Mouse (Mus musculus): ENCODE measurements around the gene Car11. TPM values are rescaled to one million over a fixed set of nuclear protein-coding genes. Genes with fewer than 3 reads are reported as not detected.

Gene Car11
- polyA plus RNA-seq, 1 experiment from 2014 or later, result 4.6 TPM

- Histone ChIP-seq H3K4me3 (no peak overlapping the region), H3K27me3 (no peaks in the 10 kb centered on the region), H3K4me1 (peaks cover 9% of the 10 kb centered on the region; the same call in 1 of the 2 replicates), H3K9me3 (no peaks in the 10 kb centered on the region), H3K36me3 (no peaks in the 10 kb centered on the region), H3K9ac (no peak overlapping the region), H3K27ac (no peak overlapping the region), H3K4me2 (no peak overlapping the region)
- 57% methylated on average over 10 of the region's 10 CpGs for WGBS
- ATAC-seq (ENCODE audit: borderline replicate concordance, extremely low read depth, low FRiP score, low TSS enrichment), result no peak
These were observed 40.2 kb downstream of the Car11 start for GRCm38 (mm10) chr7:45739820-45740219.

- Histone ChIP-seq H3K4me2 (peak overlapping the region; percentile 53), H3K9me3 (no peaks in the 10 kb centered on the region), H3K27me3 (no peaks in the 10 kb centered on the region), H3K9ac (no peak overlapping the region), H3K36me3 (no peaks in the 10 kb centered on the region), H3K4me3 (no peak overlapping the region), H3K27ac (no peak overlapping the region), H3K4me1 (peaks cover 9% of the 10 kb centered on the region; the same call in 1 of the 2 replicates)
- ATAC-seq (ENCODE audit: borderline replicate concordance, extremely low read depth, low FRiP score, low TSS enrichment), result no peak
- 77% methylated on average over 12 of the region's 12 CpGs for WGBS
These were observed 41.7 kb downstream of the Car11 start for GRCm38 (mm10) chr7:45741308-45741707.

DNA sequence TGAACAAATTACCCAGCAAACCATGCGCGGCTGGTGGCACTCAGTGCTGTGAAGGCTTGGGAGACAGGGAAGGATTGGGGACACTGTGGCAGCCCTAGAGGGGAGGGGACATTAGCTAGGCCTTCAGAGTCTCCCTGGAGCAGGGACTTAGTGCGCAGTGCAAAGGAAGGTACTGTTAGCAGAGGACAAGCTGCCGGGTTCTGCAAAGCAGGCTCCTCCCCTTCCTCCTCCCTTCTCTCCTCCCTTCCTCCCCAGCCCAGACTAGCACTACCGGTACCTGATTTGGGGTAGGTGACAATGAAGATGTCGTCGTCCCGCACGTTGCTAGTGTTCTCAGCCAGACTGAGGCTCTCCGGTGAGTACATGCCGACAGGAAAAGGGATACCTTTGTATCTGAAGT is 42.1 kb downstream of the Car11 start:
- H3K9me3 ChIP-seq, result no peaks in the 10 kb centered on the region
- no peaks in the 10 kb centered on the region for H3K36me3 ChIP-seq
- no peak overlapping the region for H3K9ac ChIP-seq
- H3K27me3 ChIP-seq, result no peaks in the 10 kb centered on the region
- peak overlapping the region; percentile 33 for H3K4me3 ChIP-seq
- 0 out of 2 replicates have a peak, but pooled peaks have one; percentile 66 for ATAC-seq (ENCODE audit: borderline replicate concordance, extremely low read depth, low FRiP score, low TSS enrichment)
- 28% methylated on average over 11 of the region's 11 CpGs for WGBS
- peaks cover 9% of the 10 kb centered on the region; the same call in 1 of the 2 replicates for H3K4me1 ChIP-seq
- peak overlapping the region; percentile 53 for H3K4me2 ChIP-seq
- H3K27ac ChIP-seq, result 0 out of 2 replicates have a peak overlapping the region, but pooled peaks have one; percentile 0

- H3K4me2 ChIP-seq, result peak overlapping the region; percentile 53
- H3K9ac ChIP-seq, result no peak overlapping the region
- no peaks in the 10 kb centered on the region for H3K36me3 ChIP-seq
- no peaks in the 10 kb centered on the region for H3K27me3 ChIP-seq
- ATAC-seq (ENCODE audit: borderline replicate concordance, extremely low read depth, low FRiP score, low TSS enrichment), result 0 out of 2 replicates have a peak, but pooled peaks have one; percentile 35
- H3K4me1 ChIP-seq, result peaks cover 9% of the 10 kb centered on the region; the same call in 1 of the 2 replicates
- 0 out of 2 replicates have a peak overlapping the region, but pooled peaks have one; percentile 0 for H3K27ac ChIP-seq
- 26% methylated on average over 19 of the region's 19 CpGs for WGBS
- peak overlapping the region; percentile 33 for H3K4me3 ChIP-seq
- H3K9me3 ChIP-seq, result no peaks in the 10 kb centered on the region
These were observed 42.7 kb downstream of the Car11 start for GRCm38 (mm10) chr7:45742338-45742737.

- H3K4me1 ChIP-seq, result peaks cover 9% of the 10 kb centered on the region
- no peak for ATAC-seq (ENCODE audit: borderline replicate concordance, extremely low read depth, low FRiP score, low TSS enrichment)
- H3K27me3 ChIP-seq, result no peaks in the 10 kb centered on the region
- no peak overlapping the region for H3K4me3 ChIP-seq
- no peaks in the 10 kb centered on the region for H3K36me3 ChIP-seq
- 17% methylated on average over 2 of the region's 2 CpGs for WGBS
- no peak overlapping the region for H3K9ac ChIP-seq
- no peak overlapping the region for H3K27ac ChIP-seq
- no peaks in the 10 kb centered on the region for H3K9me3 ChIP-seq
- H3K4me2 ChIP-seq, result no peak overlapping the region
These were observed 44.7 kb downstream of the Car11 start for GRCm38 (mm10) chr7:45744387-45744786.

DNA sequence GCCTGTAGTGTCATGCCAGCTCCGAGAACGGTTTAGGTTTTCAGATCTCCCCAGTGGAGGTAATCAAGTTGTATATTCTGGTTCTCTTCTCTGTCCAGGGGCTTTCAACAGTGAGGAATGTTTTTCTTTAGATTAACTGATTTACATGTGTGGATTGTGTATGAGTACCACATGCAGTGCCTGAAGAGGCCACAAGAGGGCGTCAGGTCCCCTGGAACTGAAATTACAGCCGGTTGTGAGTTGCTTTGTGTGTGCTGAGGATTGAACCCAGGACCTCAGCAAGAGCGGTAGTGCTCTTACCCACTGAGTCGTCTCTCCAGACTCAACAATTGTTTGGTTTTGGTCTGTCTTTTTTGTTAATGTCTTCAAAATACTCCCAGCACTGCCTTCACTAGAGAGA is 46.9 kb downstream of the Car11 start:
- H3K4me3 ChIP-seq, result no peak overlapping the region
- H3K36me3 ChIP-seq, result no peaks in the 10 kb centered on the region
- no peak overlapping the region for H3K9ac ChIP-seq
- ATAC-seq (ENCODE audit: borderline replicate concordance, extremely low read depth, low FRiP score, low TSS enrichment), result no peak
- H3K4me1 ChIP-seq, result peaks cover 13% of the 10 kb centered on the region
- H3K9me3 ChIP-seq, result no peaks in the 10 kb centered on the region
- H3K27me3 ChIP-seq, result no peaks in the 10 kb centered on the region
- WGBS, result 66% methylated on average over 6 of the region's 6 CpGs
- no peak overlapping the region for H3K27ac ChIP-seq
- H3K4me2 ChIP-seq, result no peak overlapping the region

DNA sequence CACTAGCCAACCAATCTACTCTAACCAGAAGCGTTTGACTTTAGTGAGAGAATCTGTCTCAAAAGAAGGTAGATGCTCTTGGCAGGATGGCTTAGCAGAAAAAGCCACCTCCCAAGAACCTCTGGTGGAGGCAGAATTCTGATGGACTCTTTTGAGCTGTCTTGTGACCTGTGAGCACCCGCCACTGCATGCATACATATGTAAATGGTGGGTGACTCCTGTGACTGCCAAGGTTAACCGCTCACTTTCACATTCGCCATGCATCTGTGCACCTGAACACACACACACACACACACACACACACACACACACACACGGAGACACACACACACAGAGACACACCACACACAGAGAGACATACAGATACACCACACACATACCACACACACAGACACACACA is 47.8 kb downstream of the Car11 start:
- no peak for ATAC-seq (ENCODE audit: borderline replicate concordance, extremely low read depth, low FRiP score, low TSS enrichment)
- WGBS, result 89% methylated on average over 5 of the region's 5 CpGs

GRCm38 (mm10) chr7:45748110-45748509 is 48.5 kb downstream of the Car11 start:
- ATAC-seq (ENCODE audit: borderline replicate concordance, extremely low read depth, low FRiP score, low TSS enrichment), result no peak; the same call in 1 of the 2 replicates
- no peaks in the 10 kb centered on the region for H3K9me3 ChIP-seq
- H3K4me3 ChIP-seq, result no peak overlapping the region
- no peaks in the 10 kb centered on the region for H3K27me3 ChIP-seq
- no peaks in the 10 kb centered on the region for H3K36me3 ChIP-seq
- no peak overlapping the region for H3K27ac ChIP-seq
- WGBS, result 55% methylated on average over 7 of the region's 7 CpGs
- H3K4me1 ChIP-seq, result peaks cover 5% of the 10 kb centered on the region; the same call in 1 of the 2 replicates
- H3K9ac ChIP-seq, result no peak overlapping the region
- H3K4me2 ChIP-seq, result no peak overlapping the region

More for the DNA sequence above, 47.8 kb downstream of the Car11 start:
- Histone ChIP-seq H3K36me3 (no peaks in the 10 kb centered on the region), H3K4me1 (peaks cover 5% of the 10 kb centered on the region; the same call in 1 of the 2 replicates), H3K9me3 (no peaks in the 10 kb centered on the region), H3K9ac (no peak overlapping the region), H3K27ac (no peak overlapping the region), H3K4me2 (no peak overlapping the region), H3K4me3 (no peak overlapping the region), H3K27me3 (no peaks in the 10 kb centered on the region)

GRCm38 (mm10) chr7:45749401-45749800 is 49.8 kb downstream of the Car11 start:
- no peaks in the 10 kb centered on the region for H3K36me3 ChIP-seq
- no peak overlapping the region for H3K4me2 ChIP-seq
- H3K27ac ChIP-seq, result no peak overlapping the region
- 27% methylated on average over 8 of the region's 10 CpGs for whole genome bisulfite sequencing
- H3K4me1 ChIP-seq, result peaks cover 5% of the 10 kb centered on the region; the same call in 1 of the 2 replicates
- H3K9me3 ChIP-seq, result no peaks in the 10 kb centered on the region
- no peak overlapping the region for H3K4me3 ChIP-seq
- no peak for ATAC-seq (ENCODE audit: borderline replicate concordance, extremely low read depth, low FRiP score, low TSS enrichment)
- H3K9ac ChIP-seq, result no peak overlapping the region
- no peaks in the 10 kb centered on the region for H3K27me3 ChIP-seq

DNA sequence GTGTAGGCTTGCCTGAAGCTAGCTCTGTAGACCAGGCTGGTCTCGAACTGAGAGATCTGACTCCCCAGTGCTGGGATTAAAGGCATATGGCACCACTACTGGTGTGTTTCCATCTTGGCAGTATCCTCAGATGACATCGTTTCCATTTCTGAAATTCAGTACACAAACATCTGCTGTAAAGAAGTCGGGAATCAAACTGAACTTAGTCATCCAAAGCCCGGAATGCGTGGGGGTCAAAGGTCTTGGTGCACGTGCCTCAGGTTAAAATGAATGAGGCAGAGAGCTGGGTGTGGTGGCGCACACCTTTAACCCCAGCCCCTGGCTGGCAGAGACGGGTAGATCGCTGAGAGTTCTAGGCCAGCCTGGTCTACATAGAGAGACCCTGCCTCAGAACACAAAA is 50.5 kb downstream of the Car11 start:
- 62% methylated on average over 9 of the region's 9 CpGs for WGBS
- ATAC-seq (ENCODE audit: borderline replicate concordance, extremely low read depth, low FRiP score, low TSS enrichment), result no peak
- H3K9ac ChIP-seq, result no peak overlapping the region

More for the DNA sequence above, 50.5 kb downstream of the Car11 start:
- Histone ChIP-seq H3K4me3 (no peak overlapping the region), H3K9me3 (no peaks in the 10 kb centered on the region), H3K4me2 (no peak overlapping the region), H3K27me3 (no peaks in the 10 kb centered on the region), H3K27ac (no peak overlapping the region), H3K36me3 (no peaks in the 10 kb centered on the region), H3K4me1 (peaks cover 5% of the 10 kb centered on the region; the same call in 1 of the 2 replicates)

Measured in lung, embryonic 15.5 days (tissue).